Mouse (Mus musculus) C2C12 (cell line): Measurements from ENCODE around the gene Pcdh20.

Source experiments
- CEBPB ChIP-seq: IDR thresholded peaks from one replicate; pipeline ENCODE4 v1.6.1; 2011; ENCODE audit warnings: low read depth, mild to moderate bottlenecking, control low read depth, moderate library complexity
- CTCF ChIP-seq: IDR thresholded peaks from one replicate; pipeline ENCODE4 v1.5.1; 2011; ENCODE audit not compliant: control insufficient read depth, insufficient read depth, insufficient read length
- FOSL1 ChIP-seq: IDR thresholded peaks from one replicate; pipeline ENCODE4 v1.8.0; 2011; ENCODE audit warnings: mild to moderate bottlenecking, low read length; ENCODE audit not compliant: poor library complexity, insufficient read depth, severe bottlenecking
- MYOD1 ChIP-seq: IDR thresholded peaks from one replicate; pipeline ENCODE4 v1.6.1; 2011; ENCODE audit warnings: low read depth; ENCODE audit not compliant: control insufficient read depth, insufficient read length
- MYOG ChIP-seq: IDR thresholded peaks from one replicate; pipeline ENCODE4 v1.6.1; 2011; ENCODE audit not compliant: control insufficient read depth, insufficient read length; ENCODE audit errors: extremely low read depth
- USF1 ChIP-seq: IDR thresholded peaks from one replicate; pipeline ENCODE4 v1.6.1; 2011; ENCODE audit warnings: low read depth, mild to moderate bottlenecking, control low read depth, moderate library complexity

DNA sequence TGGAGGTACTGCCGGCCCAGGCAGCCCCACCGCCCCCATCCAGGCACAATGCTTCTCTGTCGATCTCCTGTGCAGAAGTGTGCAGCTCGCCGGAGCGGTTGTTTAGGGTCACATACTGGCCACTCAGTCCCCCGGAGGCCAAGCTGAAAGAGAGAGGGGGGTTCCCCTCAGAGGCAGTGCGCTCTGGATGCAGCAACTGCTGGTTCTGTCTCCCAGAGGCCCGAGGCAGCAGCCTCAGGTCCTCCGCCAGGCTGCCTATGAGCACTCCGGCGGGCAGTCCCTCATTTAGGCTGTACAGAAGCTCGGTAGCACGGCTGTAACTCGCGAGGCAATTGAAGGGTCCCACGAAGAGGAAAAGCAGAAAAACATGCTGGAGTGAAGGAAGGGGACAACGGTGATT is 1.8 kb downstream of the Pcdh20 start:
- TF ChIP-seq CTCF (no peak), CEBPB (no peak), MYOD1 (no peak), USF1 (no peak), FOSL1 (no peak), MYOG (no peak)
